Mouse (Mus musculus) limb, embryonic 11.5 days (tissue): ENCODE measurements around the gene Notum. TPM values are rescaled to one million over a fixed set of nuclear protein-coding genes. Genes with fewer than 3 reads are reported as not detected.
A peak's percentile ranks its signal among the peaks of the same experiment; 100 is the strongest.

Experiments used
- ATAC-seq: fragments of 200-750 bp; cut with Nextera tagmentation; 2 replicates; pipeline ENCODE4 v1.8.0; 2017; ENCODE audit warnings: low read depth; ENCODE audit not compliant: insufficient number of reproducible peaks, low FRiP score, low TSS enrichment
- DNase-seq: peaks from one replicate; pipeline ENCODE4 v3.0.0-alpha.2; 2015; ENCODE audit warnings: low spot score
- H3K27ac ChIP-seq: fragments of 300-500 bp; sonication (generic); replicated peaks from 2 replicates; pipeline ENCODE4 v1.5.1; 2014; ENCODE audit warnings: low read depth, mild to moderate bottlenecking, low read length
- H3K27me3 ChIP-seq: fragments of 300-500 bp; sonication (generic); 2 replicates; pipeline ENCODE4 v1.6.1; 2014; ENCODE audit warnings: mild to moderate bottlenecking, low read length, mixed read lengths; ENCODE audit not compliant: control insufficient read depth, insufficient read depth
- H3K36me3 ChIP-seq: fragments of 300-500 bp; sonication (generic); 2 replicates; pipeline ENCODE4 v1.6.1; 2014; ENCODE audit warnings: mild to moderate bottlenecking, low read length, moderate library complexity, mixed read lengths; ENCODE audit not compliant: control insufficient read depth, insufficient read depth
- H3K4me1 ChIP-seq: fragments of 300-500 bp; sonication (generic); 2 replicates; pipeline ENCODE4 v1.6.1; 2014; ENCODE audit warnings: low read length, mixed read lengths; ENCODE audit not compliant: control insufficient read depth, insufficient read depth
- H3K4me2 ChIP-seq: fragments of 300-500 bp; sonication (generic); 2 replicates; pipeline ENCODE4 v1.6.1; 2014; ENCODE audit warnings: low read depth, mild to moderate bottlenecking, moderate library complexity; ENCODE audit not compliant: severe bottlenecking
- H3K4me3 ChIP-seq: fragments of 300-500 bp; sonication (generic); 2 replicates; pipeline ENCODE4 v1.5.1; 2014; ENCODE audit warnings: low read depth, low read length
- H3K9ac ChIP-seq: fragments of 300-500 bp; sonication (generic); 2 replicates; pipeline ENCODE4 v1.6.1; 2014; ENCODE audit warnings: mild to moderate bottlenecking, low read length
- H3K9me3 ChIP-seq: fragments of 300-500 bp; sonication (generic); 2 replicates; pipeline ENCODE4 v1.6.1; 2016; ENCODE audit warnings: low read length; ENCODE audit not compliant: control insufficient read depth
- WGBS: fragments of 180-500 bp; shearing (Covaris S2); extraction: QIAGEN DNeasy Blood & Tissue Kit; methylation state at CpG from one replicate; pipeline ENCODE4 v1.1.7; 2014; 5-methylcytosine and 5-hydroxymethylcytosine counted together
- polyA plus RNA-seq: library from polyadenylated mRNA; unstranded; fragments of >200 nt; fragmentation: Nextera tagmentation; extraction: Ambion mirVana; gene quantifications from 2 replicates; pipeline ENCODE4 v1.2.1, GENCODE M21; 2014

The Notum gene
- polyA plus RNA-seq, 1 experiment from 2014 or later: 7.5 TPM

GRCm38 (mm10) chr11:120697741-120698140 is 36.8 kb upstream of the Notum start:
- no peaks in the 10 kb centered on the region for H3K9me3 ChIP-seq
- H3K36me3 ChIP-seq: peaks cover 14% of the 10 kb centered on the region; the same call in 1 of the 2 replicates
- DNase-seq: no peak
- WGBS: 35% methylated on average over 10 of the region's 10 CpGs
- H3K9ac ChIP-seq: no peak overlapping the region; the same call in 1 of the 2 replicates
- no peaks in the 10 kb centered on the region for H3K27me3 ChIP-seq
- no peak overlapping the region for H3K4me2 ChIP-seq
- H3K27ac ChIP-seq: peak overlapping the region; percentile 45
- ATAC-seq: no peak
- peaks cover 31% of the 10 kb centered on the region for H3K4me1 ChIP-seq
- H3K4me3 ChIP-seq: no peak overlapping the region

- H3K4me3 ChIP-seq: no peak overlapping the region
- no peak overlapping the region for H3K9ac ChIP-seq
- peaks cover 14% of the 10 kb centered on the region; the same call in 1 of the 2 replicates for H3K36me3 ChIP-seq
- no peak for DNase-seq
- H3K9me3 ChIP-seq: no peaks in the 10 kb centered on the region
- ATAC-seq: no peak
- no peaks in the 10 kb centered on the region for H3K27me3 ChIP-seq
- 93% methylated on average over 6 of the region's 6 CpGs for WGBS
- H3K4me2 ChIP-seq: no peak overlapping the region
- H3K4me1 ChIP-seq: peaks cover 31% of the 10 kb centered on the region
- peak overlapping the region; percentile 86 for H3K27ac ChIP-seq
Measured at GRCm38 (mm10) chr11:120696568-120696967, 35.6 kb upstream of the Notum start.

- peaks cover 31% of the 10 kb centered on the region for H3K4me1 ChIP-seq
- H3K9ac ChIP-seq: no peak overlapping the region; the same call in 1 of the 2 replicates
- WGBS: 7% methylated on average over 12 of the region's 12 CpGs
- peaks cover 12% of the 10 kb centered on the region; the same call in 1 of the 2 replicates for H3K36me3 ChIP-seq
- H3K4me3 ChIP-seq: no peak overlapping the region
- H3K9me3 ChIP-seq: no peaks in the 10 kb centered on the region
- H3K27me3 ChIP-seq: no peaks in the 10 kb centered on the region
- H3K4me2 ChIP-seq: peak overlapping the region; percentile 15; the same call in 1 of the 2 replicates
- DNase-seq (peak; percentile 85), ATAC-seq (peak; percentile 80)
- H3K27ac ChIP-seq: peak overlapping the region; percentile 86
Measured at GRCm38 (mm10) chr11:120695641-120696040, 34.7 kb upstream of the Notum start.

- H3K9me3 ChIP-seq: no peaks in the 10 kb centered on the region
- peak overlapping the region; percentile 15 for H3K4me2 ChIP-seq
- ATAC-seq (peak; percentile 66), DNase-seq (peak; percentile 67)
- H3K36me3 ChIP-seq: peaks cover 10% of the 10 kb centered on the region; the same call in 1 of the 2 replicates
- 2% methylated on average over 4 of the region's 4 CpGs for WGBS
- no peak overlapping the region; the same call in 1 of the 2 replicates for H3K9ac ChIP-seq
- peaks cover 31% of the 10 kb centered on the region for H3K4me1 ChIP-seq
- H3K4me3 ChIP-seq: no peak overlapping the region
- peak overlapping the region; percentile 86 for H3K27ac ChIP-seq
- no peaks in the 10 kb centered on the region for H3K27me3 ChIP-seq
Measured at GRCm38 (mm10) chr11:120695184-120695583, 34.2 kb upstream of the Notum start.

- Histone ChIP-seq H3K4me1 (peaks cover 31% of the 10 kb centered on the region), H3K36me3 (peaks cover 5% of the 10 kb centered on the region; the same call in 1 of the 2 replicates), H3K4me2 (no peak overlapping the region), H3K4me3 (no peak overlapping the region), H3K27me3 (no peaks in the 10 kb centered on the region), H3K9ac (no peak overlapping the region), H3K9me3 (no peaks in the 10 kb centered on the region), H3K27ac (no peak overlapping the region)
- DNase-seq (no peak), ATAC-seq (no peak)
- WGBS: 79% methylated on average over 3 of the region's 3 CpGs
Measured at GRCm38 (mm10) chr11:120693461-120693860, 32.5 kb upstream of the Notum start.

- H3K9ac ChIP-seq: no peak overlapping the region
- no peak overlapping the region for H3K27ac ChIP-seq
- no peak overlapping the region for H3K4me3 ChIP-seq
- WGBS: 91% methylated on average over 4 of the region's 4 CpGs
- H3K27me3 ChIP-seq: no peaks in the 10 kb centered on the region
- no peaks in the 10 kb centered on the region for H3K9me3 ChIP-seq
- no peak overlapping the region for H3K4me2 ChIP-seq
- peaks cover 5% of the 10 kb centered on the region; the same call in 1 of the 2 replicates for H3K36me3 ChIP-seq
- no peak for ATAC-seq
- no peak for DNase-seq
- H3K4me1 ChIP-seq: peaks cover 25% of the 10 kb centered on the region
Measured at GRCm38 (mm10) chr11:120692471-120693011, 31.6 kb upstream of the Notum start.

- Histone ChIP-seq H3K27ac (no peak overlapping the region), H3K4me2 (no peak overlapping the region), H3K4me3 (no peak overlapping the region), H3K9me3 (no peaks in the 10 kb centered on the region), H3K36me3 (peaks cover 6% of the 10 kb centered on the region; the same call in 1 of the 2 replicates), H3K4me1 (0 out of 2 replicates have a peak, but pooled peaks cover 3% of the 10 kb centered on the region), H3K27me3 (no peaks in the 10 kb centered on the region), H3K9ac (no peak overlapping the region)
- ATAC-seq: no peak
- DNase-seq: no peak
- WGBS: 85% methylated on average over 3 of the region's 3 CpGs
Measured at GRCm38 (mm10) chr11:120689365-120689764, 28.4 kb upstream of the Notum start.

GRCm38 (mm10) chr11:120686650-120687272 is 25.8 kb upstream of the Notum start:
- no peak overlapping the region for H3K4me3 ChIP-seq
- peaks cover 6% of the 10 kb centered on the region; the same call in 1 of the 2 replicates for H3K36me3 ChIP-seq
- WGBS: 86% methylated on average over 20 of the region's 20 CpGs
- H3K27me3 ChIP-seq: no peaks in the 10 kb centered on the region
- H3K4me2 ChIP-seq: no peak overlapping the region
- H3K4me1 ChIP-seq: no peaks in the 10 kb centered on the region
- no peak overlapping the region for H3K9ac ChIP-seq
- no peaks in the 10 kb centered on the region for H3K9me3 ChIP-seq
- ATAC-seq (no peak), DNase-seq (no peak)
- H3K27ac ChIP-seq: no peak overlapping the region
